Comparison of ENCODE assay signal across 8 mouse cellular contexts in genomic region chr6:72534035-72534809, GRCm38 (mm10). TPM values are rescaled to one million over a fixed set of nuclear protein-coding genes. Genes with fewer than 3 reads are reported as not detected.
DNase-seq lines count a peak whose midpoint lies in the region; ATAC-seq lines count a peak whose summit lies in the region.

No protein-coding gene starts in this region.

- no peaks in the 10 kb centered on the region for H3K36me3 ChIP-seq in forebrain, embryonic 12.5 days (replicated peaks)

- H3K27ac ChIP-seq in forebrain, embryonic 12.5 days, result no peak overlapping the region

- intact Hi-C loops in heart, postnatal 25 days (cut with DNase I), result loop anchor here (1.0 to 5.0 kb wide), 2 partner anchors 42 to 106 kb away; no protein-coding TSS in a partner anchor

- peak; percentile 72 for ATAC-seq in forebrain, embryonic 12.5 days (ENCODE audit: low FRiP score)

- WGBS in forebrain, embryonic 12.5 days, result 46% methylated on average over 9 of the region's 9 CpGs

- H3K4me2 ChIP-seq in forebrain, embryonic 12.5 days, result no peak overlapping the region

- H3K27me3 ChIP-seq in forebrain, embryonic 12.5 days, result no peaks in the 10 kb centered on the region

- DNase-seq in MN1 (ENCODE audit: low spot score), result peak; percentile 81
- peak; percentile 53 for DNase-seq in c-Kit-positive CD71-negative TER-119-negative erythroid progenitor cells, embryonic 14.5 days (ENCODE audit: low read depth)
- peak; percentile 38 for DNase-seq in heart, postnatal 25 days (ENCODE audit: low spot score)
- peak; percentile 63 to 67 for DNase-seq in layer of hippocampus, adult 8-10 months (ENCODE audit: low spot score in 2 of 2)
- peak; percentile 69 for DNase-seq in lung, postnatal 25 days (ENCODE audit: low spot score)
- peak; percentile 66 for DNase-seq in right cerebral cortex, adult 18-20 months
- no peak for DNase-seq in urinary bladder, postnatal 25 days (ENCODE audit: low spot score)

- H3K4me3 ChIP-seq in forebrain, embryonic 12.5 days (replicated peaks), result no peak overlapping the region

- peaks cover 22% of the 10 kb centered on the region for H3K4me1 ChIP-seq in forebrain, embryonic 12.5 days

- H3K9me3 ChIP-seq in forebrain, embryonic 12.5 days, result no peaks in the 10 kb centered on the region

- no peak overlapping the region for H3K9ac ChIP-seq in forebrain, embryonic 12.5 days

RNA-seq across cellular contexts. Expression of gene Capg, which starts 10.0 kb away (rescaled TPM):
- polyA plus RNA-seq in forebrain, embryonic 12.5 days (2016; fragmentation: Nextera tagmentation; extraction: Ambion mirVana), result 4.1 and 5.4 TPM in 2 replicates
- total RNA-seq in heart, postnatal 25 days (2021), result 1 to 10 TPM; 6.5 to 8.7 TPM
- 10 to 100 TPM in 2 of 4 experiments, 1 to 10 TPM in 2; 4.6 to 31.2 (median 16.4) TPM for total RNA-seq in layer of hippocampus, adult 8-10 months (2022)

RNA-seq across cellular contexts. Expression of gene Sh2d6, which starts 12.7 kb away (rescaled TPM):
- polyA plus RNA-seq in forebrain, embryonic 12.5 days (2016; fragmentation: Nextera tagmentation; extraction: Ambion mirVana), result 0.40 and 0.47 TPM in 2 replicates
- total RNA-seq in heart, postnatal 25 days (2021), result not detected
- total RNA-seq in layer of hippocampus, adult 8-10 months (2022), result 1 to 10 TPM in 2 of 4 experiments, under 1 TPM in 2; 0.47 to 1.8 (median 1.3) TPM
